Mouse (Mus musculus) kidney, postnatal 4 days (tissue): ENCODE results near the gene Fst.

Experiments
- DNase-seq, 2 experiments: peaks; one replicate each; pipeline ENCODE4 v3.0.0; 2021; ENCODE audit warnings: mixed read lengths in 2 of 2

The Fst gene

DNA sequence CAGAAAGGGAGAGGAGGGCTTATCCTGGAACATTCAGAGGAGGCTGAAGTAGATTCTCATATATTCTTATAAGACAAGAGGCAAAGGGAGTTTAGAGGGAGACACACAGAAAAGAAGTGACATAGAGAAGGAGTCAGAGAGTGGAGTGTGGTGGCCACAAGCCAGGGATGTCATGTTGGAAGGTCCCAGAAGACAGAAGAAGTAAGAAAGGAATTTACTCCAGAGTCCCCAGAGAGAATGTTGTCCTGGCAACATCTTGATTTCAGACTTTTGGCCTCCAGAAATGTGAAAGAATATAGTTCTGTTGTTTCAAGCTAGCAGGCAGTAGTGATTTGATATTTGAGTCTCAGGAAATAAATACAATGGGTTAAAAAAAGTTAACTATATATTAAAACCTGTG is 46.4 kb downstream of the Fst start:
- no peak for DNase-seq

DNA sequence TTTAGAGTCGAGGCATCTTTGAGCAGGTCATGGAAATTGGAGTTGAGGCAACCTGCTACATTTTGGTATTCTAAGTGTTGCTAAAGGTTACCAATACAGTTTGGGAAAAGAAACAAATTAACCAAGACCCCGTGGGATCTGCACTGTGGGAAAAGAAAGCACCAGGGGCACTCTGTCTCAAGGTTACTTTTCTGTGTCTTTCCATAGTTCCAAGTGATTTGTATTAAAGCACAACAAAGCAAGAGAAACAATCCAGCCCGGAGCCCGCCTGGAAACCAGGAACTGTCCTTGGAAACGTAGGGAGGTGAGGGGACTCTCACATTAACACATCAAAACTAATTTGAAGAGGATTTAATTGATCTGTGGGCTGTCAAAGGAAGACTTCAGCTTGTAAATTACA is 51.9 kb downstream of the Fst start:
- no peak for DNase-seq

DNA sequence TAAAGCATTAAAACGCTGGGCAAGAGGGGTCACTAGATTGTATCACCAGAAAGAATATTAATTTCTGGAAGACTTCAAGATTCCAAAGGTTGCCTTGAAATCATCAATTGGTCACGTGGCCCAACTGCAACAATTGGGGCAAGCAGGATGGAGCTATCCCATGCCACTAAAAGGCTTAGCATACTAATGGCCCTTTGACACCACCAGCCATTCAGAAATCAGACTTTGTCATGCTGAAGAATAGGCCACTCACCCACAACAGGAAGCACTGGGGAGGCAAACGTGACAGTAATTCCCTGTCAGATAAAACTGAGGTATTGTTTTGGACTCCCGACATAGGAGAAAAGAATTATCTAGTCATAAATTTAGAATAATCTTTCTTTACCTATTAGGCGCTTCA is 52.3 kb downstream of the Fst start:
- DNase-seq = no peak

DNA sequence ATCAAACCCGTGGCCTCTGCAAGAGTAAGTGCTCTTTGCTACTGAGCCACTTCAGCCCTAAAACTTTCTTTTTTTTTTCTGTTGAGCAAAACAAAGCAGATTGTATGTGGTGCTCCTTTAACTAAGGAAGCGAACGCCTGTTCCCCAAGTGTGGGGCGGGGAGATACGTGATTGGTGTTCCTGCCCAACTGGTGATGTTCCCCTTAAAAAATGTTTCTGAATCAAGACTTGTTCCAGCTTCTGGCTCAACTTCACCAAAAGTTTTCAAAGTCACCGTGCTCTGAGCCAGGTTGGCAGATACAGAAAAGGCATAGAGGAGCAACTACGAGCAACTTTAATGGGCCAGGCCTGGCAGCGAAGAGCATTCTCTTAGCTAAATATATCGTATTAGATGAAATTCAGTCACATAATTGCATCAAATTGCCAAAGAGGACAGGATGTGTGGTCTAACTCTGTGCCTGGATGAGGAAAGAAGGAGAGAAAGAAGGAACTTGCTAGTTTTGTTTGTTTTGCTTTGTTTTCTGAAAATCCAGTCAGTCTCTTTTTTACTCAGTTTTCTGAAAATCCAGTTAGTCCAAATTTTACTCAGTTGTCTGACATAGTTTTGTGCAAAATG is 53.5 kb downstream of the Fst start:
- no peak for DNase-seq
